Mouse (Mus musculus): ENCODE data around the gene Asic3.

- TF ChIP-seq POLR2A (IDR thresholded peaks at IDR 0.05; ENCODE audit: insufficient read depth, low read depth, low read length) (no peak), CTCF (IDR thresholded peaks at IDR 0.05; ENCODE audit: insufficient read depth, low read depth, low read length) (no peak)
Measured at GRCm38 (mm10) chr5:24392724-24393123, 20.5 kb upstream of the Asic3 start.

Data from olfactory bulb, adult 2 months (tissue).